In genomic region chr6:53117855-53118254, GRCm38 (mm10) we compare ENCODE assay signal across 14 mouse cellular contexts.
"Had no signal": no experiment of that assay in that cellular context is flagged by ENCODE, and none has a peak within 500 bp of the region (broad histone marks: within the 10 kb centered on the region; RNA-seq: fewer than 3 reads in every experiment).

No protein-coding gene starts in this region.

- H3K9me3 ChIP-seq: limb, embryonic 12.5 days; lung, embryonic 15.5 days; megakaryocyte, embryonic 14.5 days; neural tube, embryonic 12.5 days had no signal

- H3K36me3 ChIP-seq: limb, embryonic 12.5 days; lung, embryonic 15.5 days; neural tube, embryonic 12.5 days had no signal

- H3K4me3 ChIP-seq: layer of hippocampus, adult 2 months; limb, embryonic 12.5 days; lung, embryonic 15.5 days; megakaryocyte, embryonic 14.5 days; neural tube, embryonic 12.5 days had no signal

- H3K27me3 ChIP-seq: limb, embryonic 12.5 days; lung, embryonic 15.5 days; neural tube, embryonic 12.5 days had no signal

- H3K27ac ChIP-seq: kidney, postnatal 0 days; layer of hippocampus, adult 2 months; limb, embryonic 12.5 days; lung, embryonic 15.5 days; macrophage; neural tube, embryonic 12.5 days; stomach, postnatal 0 days had no signal

- H3K9ac ChIP-seq: limb, embryonic 12.5 days; lung, embryonic 15.5 days; neural tube, embryonic 12.5 days had no signal

- DNase-seq: kidney, adult 9 months; kidney, postnatal 4 days; lung, postnatal 14 days; midbrain, embryonic 14.5 days; thymus, postnatal 4 days had no signal

- H3K4me1 ChIP-seq: lung, embryonic 15.5 days; neural tube, embryonic 12.5 days had no signal

- H3K4me2 ChIP-seq: limb, embryonic 12.5 days; liver, embryonic 11.5 days; lung, embryonic 15.5 days; neural tube, embryonic 12.5 days had no signal
